ENCODE assay signal across 18 mouse cellular contexts in genomic region chrX:163814806-163815205, GRCm38 (mm10). TPM values are rescaled to one million over a fixed set of nuclear protein-coding genes. Genes with fewer than 3 reads are reported as not detected.
DNase-seq lines count a peak whose midpoint lies in the region; ATAC-seq and TF ChIP-seq lines count a peak whose summit lies in the region.
"Had no signal": no experiment of that assay in that cellular context is flagged by ENCODE, and none has a peak within 500 bp of the region (broad histone marks: within the 10 kb centered on the region; RNA-seq: fewer than 3 reads in every experiment).

No protein-coding gene starts in this region.

- no peak overlapping the region for H3K4me3 ChIP-seq in hindbrain, postnatal 0 days (ENCODE audit: low read length)
- H3K4me3 ChIP-seq in hindbrain, embryonic 14.5 days (replicated peaks; ENCODE audit: low read length), result no peak overlapping the region
- H3K4me3 ChIP-seq in midbrain, embryonic 14.5 days (replicated peaks; ENCODE audit: low read depth, low read length), result no peak overlapping the region
- H3K4me3 ChIP-seq in midbrain, embryonic 11.5 days (ENCODE audit: low read depth, low read length), result no peak overlapping the region
- no peak overlapping the region for H3K4me3 ChIP-seq in limb, embryonic 10.5 days
- H3K4me3 ChIP-seq: heart, embryonic 13.5 days; hindbrain, embryonic 15.5 days; kidney, embryonic 15.5 days; liver, embryonic 12.5 days; myocyte had no signal

- H3K27me3 ChIP-seq in hindbrain, postnatal 0 days (ENCODE audit: insufficient read depth, low read length), result no peaks in the 10 kb centered on the region
- peaks cover 4% of the 10 kb centered on the region; the same call in 1 of the 2 replicates for H3K27me3 ChIP-seq in hindbrain, embryonic 14.5 days (ENCODE audit: control insufficient read depth, insufficient read depth, low read length)
- no peaks in the 10 kb centered on the region for H3K27me3 ChIP-seq in midbrain, embryonic 14.5 days (ENCODE audit: control insufficient read depth, insufficient read depth, low read length)
- H3K27me3 ChIP-seq in midbrain, embryonic 11.5 days (ENCODE audit: control insufficient read depth, insufficient read depth, low read length), result peaks cover 6% of the 10 kb centered on the region
- H3K27me3 ChIP-seq in limb, embryonic 10.5 days (ENCODE audit: low read depth, poor library complexity, severe bottlenecking), result peaks cover 95% of the 10 kb centered on the region
- H3K27me3 ChIP-seq: heart, embryonic 13.5 days; hindbrain, embryonic 15.5 days; liver, embryonic 12.5 days had no signal

- peak; percentile 41 for TF ChIP-seq CTCF in hindbrain, postnatal 0 days (IDR thresholded peaks at IDR 0.05; ENCODE audit: low read depth)

- peak; percentile 7 for DNase-seq in adrenal gland, postnatal 10 days
- DNase-seq in adrenal gland, adult 18-20 months (ENCODE audit: low spot score in 2 of 2), result no peak
- DNase-seq in hindbrain, postnatal 0 days (ENCODE audit: low spot score), result peak; percentile 7
- DNase-seq in hindbrain, embryonic 14.5 days (ENCODE audit: low spot score), result no peak
- peak; percentile 9 for DNase-seq in midbrain, embryonic 14.5 days
- no peak for DNase-seq in midbrain, embryonic 11.5 days (ENCODE audit: low spot score, missing footprints)
- DNase-seq in embryo, embryonic 10.5 days (ENCODE audit: low spot score), result peak; percentile 0
- DNase-seq in limb, embryonic 10.5 days (ENCODE audit: low spot score), result no peak
- DNase-seq: B cell, adult 2 months; cerebellum, adult 2 months; thymus, postnatal 25 days had no signal

- H3K36me3 ChIP-seq in hindbrain, postnatal 0 days (ENCODE audit: insufficient read depth, low read length), result no peaks in the 10 kb centered on the region
- no peaks in the 10 kb centered on the region for H3K36me3 ChIP-seq in hindbrain, embryonic 14.5 days (replicated peaks; ENCODE audit: control insufficient read depth, insufficient read depth)
- no peaks in the 10 kb centered on the region for H3K36me3 ChIP-seq in midbrain, embryonic 14.5 days (ENCODE audit: control insufficient read depth, insufficient read depth, low read length)
- no peaks in the 10 kb centered on the region for H3K36me3 ChIP-seq in midbrain, embryonic 11.5 days (ENCODE audit: control insufficient read depth, insufficient read depth, low read length)
- H3K36me3 ChIP-seq in limb, embryonic 10.5 days, result no peaks in the 10 kb centered on the region
- H3K36me3 ChIP-seq: G1E; heart, embryonic 13.5 days; hindbrain, embryonic 15.5 days; kidney, embryonic 15.5 days; liver, embryonic 12.5 days had no signal

- H3K4me2 ChIP-seq in hindbrain, postnatal 0 days (ENCODE audit: low read depth, low read length), result no peak overlapping the region
- H3K4me2 ChIP-seq in hindbrain, embryonic 14.5 days (replicated peaks), result no peak overlapping the region
- no peak overlapping the region for H3K4me2 ChIP-seq in midbrain, embryonic 14.5 days (ENCODE audit: low read length)
- H3K4me2 ChIP-seq in midbrain, embryonic 11.5 days, result no peak overlapping the region
- H3K4me2 ChIP-seq: heart, embryonic 13.5 days; hindbrain, embryonic 15.5 days; kidney, embryonic 15.5 days; liver, embryonic 12.5 days had no signal

- no peak overlapping the region for H3K9ac ChIP-seq in hindbrain, postnatal 0 days (replicated peaks; ENCODE audit: low read length)
- H3K9ac ChIP-seq in hindbrain, embryonic 14.5 days, result no peak overlapping the region
- no peak overlapping the region for H3K9ac ChIP-seq in midbrain, embryonic 14.5 days (replicated peaks; ENCODE audit: low read length)
- no peak overlapping the region for H3K9ac ChIP-seq in midbrain, embryonic 11.5 days (ENCODE audit: low read length)
- H3K9ac ChIP-seq: heart, embryonic 13.5 days; hindbrain, embryonic 15.5 days; kidney, embryonic 15.5 days; liver, embryonic 12.5 days had no signal

- no peak for ATAC-seq in hindbrain, postnatal 0 days
- no peak for ATAC-seq in hindbrain, embryonic 14.5 days (ENCODE audit: low FRiP score)
- no peak for ATAC-seq in midbrain, embryonic 14.5 days (ENCODE audit: low FRiP score, low TSS enrichment)
- no peak for ATAC-seq in midbrain, embryonic 11.5 days (ENCODE audit: low FRiP score)
- ATAC-seq: liver, embryonic 12.5 days had no signal

- H3K4me1 ChIP-seq in hindbrain, postnatal 0 days (ENCODE audit: insufficient read depth, low read length), result no peaks in the 10 kb centered on the region
- no peaks in the 10 kb centered on the region for H3K4me1 ChIP-seq in hindbrain, embryonic 14.5 days (replicated peaks; ENCODE audit: control insufficient read depth, insufficient read depth, low read length)
- no peaks in the 10 kb centered on the region for H3K4me1 ChIP-seq in midbrain, embryonic 14.5 days (ENCODE audit: control insufficient read depth, insufficient read depth, low read length)
- H3K4me1 ChIP-seq in midbrain, embryonic 11.5 days (ENCODE audit: control insufficient read depth, insufficient read depth, low read length), result no peaks in the 10 kb centered on the region
- no peaks in the 10 kb centered on the region for H3K4me1 ChIP-seq in limb, embryonic 10.5 days
- H3K4me1 ChIP-seq: heart, embryonic 13.5 days; hindbrain, embryonic 15.5 days; kidney, embryonic 15.5 days; liver, embryonic 12.5 days had no signal

- H3K9me3 ChIP-seq in hindbrain, postnatal 0 days (ENCODE audit: low read length), result no peaks in the 10 kb centered on the region
- no peaks in the 10 kb centered on the region for H3K9me3 ChIP-seq in hindbrain, embryonic 14.5 days (ENCODE audit: control insufficient read depth, low read length)
- no peaks in the 10 kb centered on the region for H3K9me3 ChIP-seq in midbrain, embryonic 14.5 days (ENCODE audit: control insufficient read depth, low read length)
- H3K9me3 ChIP-seq in midbrain, embryonic 11.5 days (ENCODE audit: control insufficient read depth, low read length), result no peaks in the 10 kb centered on the region
- H3K9me3 ChIP-seq in limb, embryonic 10.5 days (replicated peaks), result no peaks in the 10 kb centered on the region
- H3K9me3 ChIP-seq: G1E; heart, embryonic 13.5 days; hindbrain, embryonic 15.5 days; kidney, embryonic 15.5 days; liver, embryonic 12.5 days had no signal

- 17% methylated on average over 1 of the region's 1 CpGs for WGBS in hindbrain, postnatal 0 days
- WGBS in hindbrain, embryonic 14.5 days, result 63% methylated on average over 1 of the region's 1 CpGs
- WGBS in midbrain, embryonic 14.5 days, result 36% methylated on average over 1 of the region's 1 CpGs
- WGBS in midbrain, embryonic 11.5 days, result 33% methylated on average over 1 of the region's 1 CpGs
- 45% methylated on average over 1 of the region's 1 CpGs for WGBS in limb, embryonic 10.5 days

- H3K27ac ChIP-seq in hindbrain, postnatal 0 days, result no peak overlapping the region
- H3K27ac ChIP-seq in hindbrain, embryonic 14.5 days, result no peak overlapping the region
- H3K27ac ChIP-seq in midbrain, embryonic 14.5 days (replicated peaks; ENCODE audit: low read depth, low read length), result no peak overlapping the region
- H3K27ac ChIP-seq in midbrain, embryonic 11.5 days (ENCODE audit: low read depth, low read length), result no peak overlapping the region
- no peak overlapping the region for H3K27ac ChIP-seq in limb, embryonic 10.5 days
- H3K27ac ChIP-seq: heart, embryonic 13.5 days; hindbrain, embryonic 15.5 days; kidney, embryonic 15.5 days; liver, embryonic 12.5 days had no signal

RNA-seq across cellular contexts. Expression of gene Rnf138rt1, which starts 53.7 kb away (rescaled TPM):
- 1 to 10 TPM in 1 of 2 experiments, under 1 TPM in 1; 0.66 to 1.5 TPM for total RNA-seq in adrenal gland, postnatal 10 days (2021)
- total RNA-seq in adrenal gland, adult 18-20 months (2021), result under 1 TPM; 0.58 to 0.70 TPM
- 4.0 and 4.9 TPM in 2 replicates for total RNA-seq in hindbrain, postnatal 0 days (2014; rRNA removed)
- polyA plus RNA-seq in hindbrain, postnatal 0 days (2015; fragmentation: Nextera tagmentation; extraction: Ambion mirVana), result 6.4 and 6.8 TPM in 2 replicates
- polyA plus RNA-seq in hindbrain, embryonic 14.5 days (2014; fragmentation: Nextera tagmentation; extraction: Ambion mirVana), result 4.9 and 5.0 TPM in 2 replicates
- 3.3 and 4.1 TPM in 2 replicates for polyA plus RNA-seq in midbrain, embryonic 14.5 days (2014; fragmentation: Nextera tagmentation; extraction: Ambion mirVana)
- polyA plus RNA-seq in midbrain, embryonic 11.5 days (2014; fragmentation: Nextera tagmentation; extraction: Ambion mirVana), result 0.36 and 0.56 TPM in 2 replicates
- polyA plus RNA-seq in limb, embryonic 10.5 days (2016; fragmentation: Nextera tagmentation; extraction: Ambion mirVana), result not detected in 2 replicates
- total RNA-seq: G1E; gastrocnemius, adult 8-10 months had no signal
- polyA plus RNA-seq: G1E; heart, embryonic 13.5 days; kidney, embryonic 15.5 days; liver, embryonic 12.5 days; myocyte had no signal

Comparison
In these comparisons a context has a peak if more than half of its experiments do, and no peak if none do; other contexts are left out.
1. DNase-seq: peak in adrenal gland, postnatal 10 days (single experiment), hindbrain, postnatal 0 days (single experiment), midbrain, embryonic 14.5 days (single experiment) and embryo, embryonic 10.5 days (single experiment); none in adrenal gland, adult 18-20 months (0 of 2), hindbrain, embryonic 14.5 days (single experiment), midbrain, embryonic 11.5 days (single experiment) and limb, embryonic 10.5 days (single experiment).